Mouse (Mus musculus): ENCODE measurements around the gene Alkbh3.
A peak's percentile ranks its signal among the peaks of the same experiment; 100 is the strongest.

Alkbh3 gene

GRCm38 (mm10) chr2:93953726-93954125 lies 56.9 kb downstream of the Alkbh3 start:
- peak; percentile 43 for DNase-seq

GRCm38 (mm10) chr2:93946976-93947375 lies 63.6 kb downstream of the Alkbh3 start:
- DNase-seq: no peak

DNA sequence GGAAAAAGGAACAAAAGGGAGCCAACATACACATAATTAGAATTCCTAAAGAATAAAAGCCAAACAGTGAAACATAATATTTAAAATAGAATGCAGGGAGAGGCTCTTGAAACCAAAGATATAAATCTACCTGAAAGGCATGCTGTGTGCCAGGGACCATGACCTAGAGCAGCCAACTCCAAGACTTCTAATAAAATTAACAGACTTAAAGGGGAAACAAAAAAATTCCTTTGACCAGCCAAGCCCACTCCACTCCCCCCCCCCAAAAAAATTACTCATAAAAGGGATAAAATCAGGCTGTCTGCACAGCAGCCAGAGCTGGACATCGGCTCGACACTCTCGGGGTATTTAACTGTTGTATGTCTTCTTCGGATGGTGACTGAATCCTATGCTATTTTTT lies 65.8 kb downstream of the Alkbh3 start:
- no peak for DNase-seq

GRCm38 (mm10) chr2:93944099-93944498 lies 66.5 kb downstream of the Alkbh3 start:
- no peak for DNase-seq

GRCm38 (mm10) chr2:93941670-93942069 lies 68.9 kb downstream of the Alkbh3 start:
- peak; percentile 71 for DNase-seq

- no peak for DNase-seq
These were observed 72.1 kb downstream of the Alkbh3 start for GRCm38 (mm10) chr2:93938534-93938933.

Data from lung, postnatal 10 days (tissue).